Mouse (Mus musculus): ENCODE measurements around the gene Strap.

The Strap gene

GRCm38 (mm10) chr6:137774166-137774565 is 39.3 kb downstream of the Strap start:
- DNase-seq (ENCODE audit: low read depth, low spot score) = no peak

- DNase-seq (ENCODE audit: low read depth, low spot score) = no peak
Observed at GRCm38 (mm10) chr6:137775159-137775558, 40.3 kb downstream of the Strap start.

DNA sequence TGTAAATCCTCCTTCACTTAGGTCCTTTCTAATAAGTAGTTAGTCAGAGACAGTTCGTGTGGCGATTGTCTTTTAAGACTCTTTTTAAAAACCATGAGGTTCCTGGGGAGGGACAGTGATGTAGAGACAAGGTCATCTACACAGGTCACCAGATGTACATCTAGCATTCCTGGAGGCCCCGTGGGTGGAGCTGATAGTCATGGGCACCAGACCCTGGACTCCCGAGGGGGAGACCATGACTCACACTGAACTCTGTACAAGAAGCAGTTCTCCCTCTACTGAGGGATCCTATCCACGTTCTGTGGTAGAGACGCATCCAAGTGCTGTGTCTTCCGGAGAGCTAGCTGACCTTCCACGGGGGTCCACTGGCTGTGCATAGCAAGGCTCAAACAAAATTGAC is 42.1 kb downstream of the Strap start:
- no peak for DNase-seq (ENCODE audit: low read depth, low spot score)

- DNase-seq (ENCODE audit: low read depth, low spot score) = no peak
Observed at GRCm38 (mm10) chr6:137783899-137784637, 49.2 kb downstream of the Strap start.

DNA sequence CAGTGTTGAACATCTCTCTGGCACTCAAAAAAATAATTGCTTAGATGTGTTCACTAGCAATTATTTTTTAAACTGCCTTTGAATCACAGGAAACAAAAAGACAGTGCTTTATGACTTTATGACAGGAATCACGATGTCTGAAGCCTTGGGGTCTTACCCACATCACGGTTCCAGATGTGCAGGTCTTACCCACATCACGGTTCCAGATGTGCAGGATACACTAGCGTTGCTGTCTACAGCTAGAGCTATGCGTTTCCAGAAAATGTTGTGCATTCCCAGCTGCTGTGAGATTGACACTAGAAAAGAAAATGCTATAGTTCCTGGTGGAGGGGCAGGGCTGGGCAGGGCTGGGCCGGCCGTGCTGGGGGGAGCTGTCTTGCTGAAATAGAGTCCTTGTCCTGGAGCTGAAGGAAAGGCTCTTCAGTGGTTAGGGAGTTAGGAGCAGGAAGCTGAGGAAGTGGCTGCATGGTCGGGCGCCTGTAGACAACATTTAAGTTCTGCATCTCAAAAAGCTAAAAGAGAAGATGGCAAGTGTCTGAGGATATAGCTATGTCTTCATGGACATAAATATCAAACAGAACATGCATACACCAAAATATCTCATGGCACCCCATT is 54.2 kb downstream of the Strap start:
- DNase-seq (ENCODE audit: low read depth, low spot score) = no peak

DNA sequence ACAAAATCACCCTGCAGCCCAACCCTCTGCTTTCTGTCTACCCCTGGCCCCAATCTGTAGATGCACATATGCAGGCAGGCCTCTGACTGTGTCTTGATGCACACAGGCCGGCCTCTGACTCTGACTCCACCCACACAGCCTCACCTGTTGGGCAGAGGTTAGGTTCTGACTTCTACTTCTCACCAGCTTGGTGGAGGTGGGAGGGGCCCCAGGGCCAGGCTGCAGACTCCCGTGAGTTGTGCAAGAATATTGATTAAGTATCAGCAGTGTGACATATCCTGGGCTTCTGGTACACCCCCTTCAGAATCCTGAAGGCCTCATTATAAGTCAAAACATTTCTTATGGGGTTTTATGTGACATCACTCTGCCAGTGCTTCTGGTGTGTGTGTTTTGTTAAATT is 54.8 kb downstream of the Strap start:
- no peak for DNase-seq (ENCODE audit: low read depth, low spot score)

DNA sequence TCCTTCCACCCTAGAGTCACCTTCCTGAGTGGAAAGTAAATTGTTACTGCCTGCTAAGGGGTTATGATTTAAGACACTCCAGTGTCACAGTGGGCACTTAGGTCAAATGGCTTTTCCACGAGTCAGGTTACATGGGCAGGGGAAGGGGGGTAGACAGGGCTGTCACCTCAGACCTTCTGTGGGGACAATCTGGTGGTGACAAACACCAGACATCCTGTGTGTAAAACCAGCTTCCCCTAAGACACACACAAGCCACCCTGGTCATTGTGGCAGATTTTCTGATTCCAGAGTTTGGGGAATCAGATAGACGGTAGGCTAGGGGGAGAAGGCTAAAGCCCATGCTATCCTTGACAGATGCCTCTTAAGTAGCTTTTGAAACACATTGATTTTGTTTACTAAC is 60.6 kb downstream of the Strap start:
- DNase-seq (ENCODE audit: low read depth, low spot score) = no peak

- DNase-seq (ENCODE audit: low read depth, low spot score) = no peak
Observed at GRCm38 (mm10) chr6:137796596-137797567, 62.0 kb downstream of the Strap start.

- DNase-seq (ENCODE audit: low read depth, low spot score) = no peak
Observed at GRCm38 (mm10) chr6:137799253-137799652, 64.4 kb downstream of the Strap start.

All from WW6 (cell line).